9 mouse cellular contexts compared by ENCODE assay signal in the genomic region with DNA sequence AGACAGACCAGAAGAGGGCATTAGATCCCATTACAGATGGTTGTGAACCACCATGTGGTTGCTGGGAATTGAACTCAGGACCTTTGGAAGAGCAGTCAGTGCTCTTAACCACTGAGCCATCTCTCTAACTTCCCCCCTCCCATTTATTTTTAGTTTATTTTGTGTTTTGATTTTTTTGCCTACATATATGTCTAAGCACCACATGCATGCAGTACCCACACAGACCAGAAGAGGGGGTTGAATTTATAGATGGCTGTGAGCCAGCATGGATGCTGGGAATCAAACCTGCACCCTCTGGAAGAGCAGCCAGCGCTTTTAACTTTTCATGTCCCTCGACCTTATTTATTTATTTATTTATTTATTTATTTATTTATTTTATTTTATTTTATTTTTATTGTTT. TPM values are rescaled to one million over a fixed set of nuclear protein-coding genes. Genes with fewer than 3 reads are reported as not detected.
DNase-seq lines count a peak whose midpoint lies in the region; ATAC-seq and TF ChIP-seq lines count a peak whose summit lies in the region.
"Not testable (repeated sequence)": the region's sequence is repeated elsewhere in the genome, so short reads cannot be mapped to it uniquely, and the experiment has no call there.
"Had no signal": no experiment of that assay in that cellular context is flagged by ENCODE, and none has a peak within 500 bp of the region (broad histone marks: within the 10 kb centered on the region; RNA-seq: fewer than 3 reads in every experiment).

No protein-coding gene starts in this region.

- not testable (repeated sequence) for TF ChIP-seq RAD21 in MEL (IDR thresholded peaks at IDR 0.05; ENCODE audit: low read depth, low read length)

- not testable (repeated sequence) for H3K79me2 ChIP-seq in MEL (ENCODE audit: control insufficient read depth, insufficient read depth, low read length, poor library complexity)

- peak; percentile 68 for DNase-seq in CD4-positive, CD25-positive, alpha-beta regulatory T cell, adult 2 months (ENCODE audit: low read depth, low spot score)
- peak; percentile 66 for DNase-seq in MEL (ENCODE audit: low read depth, low spot score)
- peak; percentile 46 for DNase-seq in cerebellum, adult 9-10 months
- DNase-seq in heart, postnatal 4 days: peak; percentile 29
- DNase-seq in layer of hippocampus, adult 2 months (ENCODE audit: low spot score in 2 of 2): not testable (repeated sequence)
- DNase-seq in lung, postnatal 0 days (ENCODE audit: low spot score): peak; percentile 19
- DNase-seq in retina, embryonic 14.5 days (ENCODE audit: low spot score): peak; percentile 55
- DNase-seq in thymus, postnatal 25 days: peak; percentile 22

- 91% methylated on average over 2 of the region's 2 CpGs for WGBS in lung, postnatal 0 days

- not testable (repeated sequence) for H3K9ac ChIP-seq in MEL (ENCODE audit: control insufficient read depth, low read depth, low read length, poor library complexity, severe bottlenecking); lung, postnatal 0 days (replicated peaks; ENCODE audit: low read depth)

- TF ChIP-seq CTCF in MEL (IDR thresholded peaks at IDR 0.05 in 2 of 3, conservative IDR thresholded peaks at IDR 0.05 in 1 of 3; ENCODE audit: control insufficient read depth in 1 of 3, insufficient read depth in 1 of 3, low read depth in 2 of 3, low read length in 3 of 3, poor library complexity in 1 of 3, severe bottlenecking in 1 of 3): peak; percentile 34 to 58 (median 58); a peak in 4 of 6 replicates
- TF ChIP-seq CTCF in layer of hippocampus, adult 2 months (conservative IDR thresholded peaks at IDR 0.05): peak; percentile 70
- peak; percentile 63 for TF ChIP-seq CTCF in lung, postnatal 0 days (IDR thresholded peaks at IDR 0.05)

- H3K4me2 ChIP-seq in lung, postnatal 0 days (replicated peaks; ENCODE audit: low read depth, low read length): not testable (repeated sequence)

- TF ChIP-seq EP300 in MEL (IDR thresholded peaks at IDR 0.05; ENCODE audit: low read depth in 1 of 2, low read length in 2 of 2); lung, postnatal 0 days (IDR thresholded peaks at IDR 0.05): not testable (repeated sequence)

- H3K36me3 ChIP-seq in MEL (ENCODE audit: control insufficient read depth in 1 of 2, insufficient read depth in 2 of 2, low read length in 2 of 2): not testable (repeated sequence)
- peaks cover 13% of the 10 kb centered on the region; the same call in 1 of the 2 replicates for H3K36me3 ChIP-seq in lung, postnatal 0 days (ENCODE audit: insufficient read depth, low read length)

- not testable (repeated sequence) for H3K9me3 ChIP-seq in MEL (replicated peaks; ENCODE audit: insufficient read depth, low read length); lung, postnatal 0 days (ENCODE audit: low read length)

- H3K27ac ChIP-seq in MEL (ENCODE audit: control insufficient read depth, low read depth, low read length); layer of hippocampus, adult 2 months; lung, postnatal 0 days (ENCODE audit: low read length): not testable (repeated sequence)

- not testable (repeated sequence) for H3K4me1 ChIP-seq in MEL (ENCODE audit: control insufficient read depth in 1 of 2, insufficient read depth in 2 of 2, low read length in 2 of 2); lung, postnatal 0 days (ENCODE audit: insufficient read depth, low read depth, low read length)

- not testable (repeated sequence) for TF ChIP-seq POLR2A in MEL (IDR thresholded peaks at IDR 0.05; ENCODE audit: control insufficient read depth in 1 of 2, insufficient read depth in 1 of 2, low read depth in 1 of 2, low read length in 2 of 2, poor library complexity in 1 of 2)

- H3K27me3 ChIP-seq in MEL (ENCODE audit: control insufficient read depth in 1 of 2, insufficient read depth in 2 of 2, low read length in 2 of 2); lung, postnatal 0 days (replicated peaks; ENCODE audit: insufficient read depth, low read length): not testable (repeated sequence)

- H3K4me3 ChIP-seq in MEL (ENCODE audit: control insufficient read depth in 1 of 2, insufficient read depth in 1 of 2, low read depth in 2 of 2, low read length in 2 of 2); layer of hippocampus, adult 2 months; lung, postnatal 0 days (ENCODE audit: low read depth, low read length): not testable (repeated sequence)

- not testable (repeated sequence) for ATAC-seq in lung, postnatal 0 days

TF ChIP-seq in MEL, 35 proteins besides CTCF, POLR2A, EP300 and RAD21:
- TF ChIP-seq SMC3 (IDR thresholded peaks at IDR 0.05; ENCODE audit: low read depth, low read length) (peak; percentile 24; the same call in 1 of the 2 replicates), TBP (IDR thresholded peaks at IDR 0.05; ENCODE audit: low read depth, low read length) (peak; percentile 71; the same call in 1 of the 2 replicates)

RNA-seq across cellular contexts. Expression of a gene that starts 11.3 kb away (rescaled TPM):
- 12.5 and 13.8 TPM in 2 replicates for total RNA-seq in MEL (2012; rRNA removed)
- polyA plus RNA-seq in MEL (2012; ENCODE audit: insufficient read depth in 1 of 2, insufficient read length in 2 of 2, low read depth in 1 of 2, low replicate concordance in 2 of 2, missing spikeins in 1 of 2): 10 to 100 TPM in 1 of 2 experiments, not detected in 1; 22.7 TPM
- total RNA-seq in heart, postnatal 4 days (2021): 10 to 100 TPM; 10.2 to 11.2 TPM
- total RNA-seq in layer of hippocampus, adult 2 months (2021): 10 to 100 TPM; 36.1 to 37.9 TPM
- polyA plus RNA-seq in lung, postnatal 0 days (2015; fragmentation: Nextera tagmentation; extraction: Ambion mirVana): 21.3 and 23.6 TPM in 2 replicates

RNA-seq across cellular contexts. Expression of a gene that starts 14.1 kb away (rescaled TPM):
- total RNA-seq in MEL (2012; rRNA removed): 2.2 and 3.6 TPM in 2 replicates
- polyA plus RNA-seq in MEL (2012; ENCODE audit: insufficient read depth in 1 of 2, insufficient read length in 2 of 2, low read depth in 1 of 2, low replicate concordance in 2 of 2, missing spikeins in 1 of 2): 10 to 100 TPM in 1 of 2 experiments, not detected in 1; 10.6 TPM
- 10 to 100 TPM; 11.5 to 12.1 TPM for total RNA-seq in heart, postnatal 4 days (2021)
- 100 to 1,000 TPM; 135 to 148 TPM for total RNA-seq in layer of hippocampus, adult 2 months (2021)
- 11.6 and 11.7 TPM in 2 replicates for polyA plus RNA-seq in lung, postnatal 0 days (2015; fragmentation: Nextera tagmentation; extraction: Ambion mirVana)
- polyA plus RNA-seq: activated CD4-positive, CD25-positive, alpha-beta regulatory T cell, adult 4 months had no signal

RNA-seq across cellular contexts. Expression of a gene that starts 15.6 kb away (rescaled TPM):
- 5.1 and 6.8 TPM in 2 replicates for total RNA-seq in MEL (2012; rRNA removed)
- polyA plus RNA-seq in MEL (2012; ENCODE audit: insufficient read depth in 1 of 2, insufficient read length in 2 of 2, low read depth in 1 of 2, low replicate concordance in 2 of 2, missing spikeins in 1 of 2): 1 to 10 TPM in 1 of 2 experiments, not detected in 1; 6.3 TPM
- 1 to 10 TPM; 4.6 to 5.3 TPM for total RNA-seq in heart, postnatal 4 days (2021)
- total RNA-seq in layer of hippocampus, adult 2 months (2021): 1 to 10 TPM; 8.5 to 9.1 TPM
- polyA plus RNA-seq in lung, postnatal 0 days (2015; fragmentation: Nextera tagmentation; extraction: Ambion mirVana): 2.9 and 4.1 TPM in 2 replicates

RNA-seq across cellular contexts. Expression of a gene that starts 48.0 kb away (rescaled TPM):
- 128 and 139 TPM in 2 replicates for total RNA-seq in MEL (2012; rRNA removed)
- 100 to 1,000 TPM in 1 of 2 experiments, not detected in 1; 310 TPM for polyA plus RNA-seq in MEL (2012; ENCODE audit: insufficient read depth in 1 of 2, insufficient read length in 2 of 2, low read depth in 1 of 2, low replicate concordance in 2 of 2, missing spikeins in 1 of 2)
- total RNA-seq in heart, postnatal 4 days (2021): 10 to 100 TPM; 64.8 to 69.5 TPM
- total RNA-seq in layer of hippocampus, adult 2 months (2021): 10 to 100 TPM; 84.8 to 91.0 TPM
- polyA plus RNA-seq in lung, postnatal 0 days (2015; fragmentation: Nextera tagmentation; extraction: Ambion mirVana): 69.7 and 75.8 TPM in 2 replicates

RNA-seq across cellular contexts. Expression of a gene that starts 48.5 kb away (rescaled TPM):
- total RNA-seq in MEL (2012; rRNA removed): 1.6 and 2.1 TPM in 2 replicates
- polyA plus RNA-seq in MEL (2012; ENCODE audit: insufficient read depth in 1 of 2, insufficient read length in 2 of 2, low read depth in 1 of 2, low replicate concordance in 2 of 2, missing spikeins in 1 of 2): 1 to 10 TPM in 1 of 2 experiments, not detected in 1; 7.1 TPM
- 10 to 100 TPM; 14.6 to 18.0 TPM for total RNA-seq in heart, postnatal 4 days (2021)
- 10 to 100 TPM; 19.5 to 21.7 TPM for total RNA-seq in layer of hippocampus, adult 2 months (2021)
- polyA plus RNA-seq in lung, postnatal 0 days (2015; fragmentation: Nextera tagmentation; extraction: Ambion mirVana): 2.5 TPM in 2 replicates

Comparison
In these comparisons a context has a peak if more than half of its experiments do, and no peak if none do; other contexts are left out.
1. RNA of a gene that starts 14.1 kb away (total RNA-seq): 135 to 148 TPM in layer of hippocampus, adult 2 months; 11.5 to 12.1 TPM in heart, postnatal 4 days and 2.2 to 3.6 TPM in MEL; every median in the first group is over 10 times any median in the second.
2. Peak in every context shown above with its lines, with median percentiles within 50 percentile points of each other: CTCF ChIP-seq.